Mouse (Mus musculus) liver, embryonic 14.5 days (tissue): ENCODE results near the gene Il17rb. TPM values are rescaled to one million over a fixed set of nuclear protein-coding genes. Genes with fewer than 3 reads are reported as not detected.

ENCODE experiments used
- ATAC-seq: fragments of 200-750 bp; cut with Nextera tagmentation; 2 replicates; pipeline ENCODE4 v1.8.0; 2017; ENCODE audit warnings: moderate number of reproducible peaks, mild to moderate bottlenecking, moderate library complexity; ENCODE audit not compliant: insufficient read depth
- DNase-seq, 3 experiments: peaks; one replicate each; pipeline ENCODE4 v3.0.0-alpha.2; 2012 to 2013; ENCODE audit warnings: low read depth in 3 of 3, low spot score in 3 of 3
- H3K27ac ChIP-seq: fragments of 300-500 bp; sonication (generic); 2 replicates; pipeline ENCODE4 v1.5.1; 2014; ENCODE audit warnings: moderate library complexity, mild to moderate bottlenecking, control low read depth, inconsistent platforms
- H3K27me3 ChIP-seq: fragments of 300-500 bp; sonication (generic); 2 replicates; pipeline ENCODE4 v1.6.1; 2014; ENCODE audit warnings: mild to moderate bottlenecking, low read length, moderate library complexity; ENCODE audit not compliant: control insufficient read depth, insufficient read depth
- H3K36me3 ChIP-seq: fragments of 300-500 bp; sonication (generic); replicated peaks from 2 replicates; pipeline ENCODE4 v1.6.1; 2014; ENCODE audit warnings: low read depth; ENCODE audit not compliant: control insufficient read depth, insufficient read depth
- H3K4me1 ChIP-seq, 2 experiments: fragments of 200-500 bp in 1 of 2; fragments of 300-500 bp in 1 of 2; sonication (generic) in 1 of 2; replicated peaks; 2 replicates each; pipeline ENCODE4 v1.6.1; 2012 to 2014; ENCODE audit warnings: antibody characterized with exemption in 1 of 2, inconsistent platforms in 1 of 2, low read length in 1 of 2; ENCODE audit not compliant: control insufficient read depth in 2 of 2, insufficient read depth in 2 of 2
- H3K4me2 ChIP-seq: fragments of 300-500 bp; sonication (generic); 2 replicates; pipeline ENCODE4 v1.6.1; 2014; ENCODE audit warnings: low read depth, mild to moderate bottlenecking, control low read depth, moderate library complexity
- H3K4me3 ChIP-seq, 2 experiments: fragments of 200-500 bp in 1 of 2; fragments of 300-500 bp in 1 of 2; sonication (generic) in 1 of 2; 2 replicates each; pipeline ENCODE4 v1.5.1; 2012 to 2014; ENCODE audit warnings: low read depth in 2 of 2, low read length in 2 of 2, mild to moderate bottlenecking in 2 of 2, control low read depth in 1 of 2, inconsistent platforms in 1 of 2, moderate library complexity in 1 of 2; ENCODE audit not compliant: insufficient read depth in 1 of 2
- H3K9ac ChIP-seq: fragments of 300-500 bp; sonication (generic); replicated peaks from 2 replicates; pipeline ENCODE4 v1.6.1; 2014; ENCODE audit warnings: mild to moderate bottlenecking, control low read depth, moderate library complexity
- H3K9me3 ChIP-seq: fragments of 300-500 bp; sonication (generic); 2 replicates; pipeline ENCODE4 v1.6.1; 2016; ENCODE audit warnings: low read length, mixed read lengths; ENCODE audit not compliant: control insufficient read depth
- CTCF ChIP-seq: IDR thresholded peaks from 2 replicates; pipeline ENCODE4 v1.5.1; 2016; ENCODE audit warnings: antibody characterized with exemption, low read depth, control low read depth
- EP300 ChIP-seq: IDR thresholded peaks from 2 replicates; pipeline ENCODE4 v1.6.1; 2016; ENCODE audit warnings: antibody characterized with exemption, low read depth
- WGBS: fragments of 180-500 bp; shearing (Covaris S2); extraction: QIAGEN DNeasy Blood & Tissue Kit; methylation state at CpG from one replicate; pipeline ENCODE4 v1.1.7; 2014; ENCODE audit not compliant: insufficient replicate concordance; 5-methylcytosine and 5-hydroxymethylcytosine counted together
- polyA plus RNA-seq, 2 experiments: library from polyadenylated mRNA; depleted of rRNA in 1 of 2; stranded (reverse) in 1 of 2; unstranded in 1 of 2; fragments of >200 nt; fragmentation: Nextera tagmentation in 1 of 2; extraction: Ambion mirVana in 1 of 2; gene quantifications; 2 replicates each; pipeline versions ENCODE4 v1.2.1 to v1.2.3; 2012 to 2014

Il17rb gene
- polyA plus RNA-seq, 2 experiments: 1.3 to 1.8 TPM

DNA sequence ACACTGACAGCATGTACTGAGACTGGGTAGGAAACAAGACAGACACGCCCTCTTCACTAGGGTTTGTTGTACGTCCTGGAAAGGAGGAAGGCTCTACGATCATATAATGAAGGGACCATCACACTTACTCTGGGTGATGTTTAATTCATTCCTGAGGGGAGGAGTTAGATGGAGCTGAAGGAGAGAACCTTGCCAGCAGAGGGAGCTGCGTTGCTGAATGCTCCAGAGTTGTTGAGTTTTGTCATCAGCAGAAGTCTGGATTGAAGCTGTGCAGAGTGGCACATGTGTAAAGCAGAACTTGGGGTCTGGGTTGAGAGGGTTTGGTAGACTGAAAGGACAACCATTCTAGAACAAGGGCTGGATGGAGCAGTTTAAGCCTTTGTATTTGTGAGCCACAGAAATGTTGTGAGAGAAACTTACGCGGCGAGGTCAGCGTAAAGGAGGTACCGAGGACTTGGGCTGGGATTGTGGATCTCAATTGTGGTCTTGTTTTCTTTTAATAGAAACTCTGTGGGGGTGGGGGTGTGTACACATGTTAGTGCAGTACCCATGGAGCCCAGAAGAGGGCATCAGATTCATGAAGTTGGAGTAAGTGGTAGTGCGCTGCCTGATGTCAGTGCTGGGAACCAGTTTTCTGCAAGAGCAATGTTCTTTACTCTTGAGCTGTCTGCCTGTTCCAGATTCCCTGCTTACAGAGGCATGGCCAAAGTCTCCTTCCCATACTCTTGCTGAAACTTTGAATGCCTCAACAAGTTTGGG is 28.1 kb downstream of the Il17rb start:
- H3K36me3 ChIP-seq: peaks cover 23% of the 10 kb centered on the region
- H3K27me3 ChIP-seq: no peaks in the 10 kb centered on the region
- no peak overlapping the region for H3K4me2 ChIP-seq
- 89% methylated on average over 10 of the region's 10 CpGs for WGBS
- no peak overlapping the region for H3K9ac ChIP-seq
- no peak overlapping the region for H3K4me3 ChIP-seq
- no peak for TF ChIP-seq EP300
- peak; percentile 61 for TF ChIP-seq CTCF
- no peak overlapping the region for H3K27ac ChIP-seq
- ATAC-seq: no peak
- H3K9me3 ChIP-seq: no peaks in the 10 kb centered on the region
- H3K4me1 ChIP-seq: peaks cover 0 to 10% of the 10 kb centered on the region in 2 experiments; a peak in 2 of 4 replicates
- DNase-seq: no peak

DNA sequence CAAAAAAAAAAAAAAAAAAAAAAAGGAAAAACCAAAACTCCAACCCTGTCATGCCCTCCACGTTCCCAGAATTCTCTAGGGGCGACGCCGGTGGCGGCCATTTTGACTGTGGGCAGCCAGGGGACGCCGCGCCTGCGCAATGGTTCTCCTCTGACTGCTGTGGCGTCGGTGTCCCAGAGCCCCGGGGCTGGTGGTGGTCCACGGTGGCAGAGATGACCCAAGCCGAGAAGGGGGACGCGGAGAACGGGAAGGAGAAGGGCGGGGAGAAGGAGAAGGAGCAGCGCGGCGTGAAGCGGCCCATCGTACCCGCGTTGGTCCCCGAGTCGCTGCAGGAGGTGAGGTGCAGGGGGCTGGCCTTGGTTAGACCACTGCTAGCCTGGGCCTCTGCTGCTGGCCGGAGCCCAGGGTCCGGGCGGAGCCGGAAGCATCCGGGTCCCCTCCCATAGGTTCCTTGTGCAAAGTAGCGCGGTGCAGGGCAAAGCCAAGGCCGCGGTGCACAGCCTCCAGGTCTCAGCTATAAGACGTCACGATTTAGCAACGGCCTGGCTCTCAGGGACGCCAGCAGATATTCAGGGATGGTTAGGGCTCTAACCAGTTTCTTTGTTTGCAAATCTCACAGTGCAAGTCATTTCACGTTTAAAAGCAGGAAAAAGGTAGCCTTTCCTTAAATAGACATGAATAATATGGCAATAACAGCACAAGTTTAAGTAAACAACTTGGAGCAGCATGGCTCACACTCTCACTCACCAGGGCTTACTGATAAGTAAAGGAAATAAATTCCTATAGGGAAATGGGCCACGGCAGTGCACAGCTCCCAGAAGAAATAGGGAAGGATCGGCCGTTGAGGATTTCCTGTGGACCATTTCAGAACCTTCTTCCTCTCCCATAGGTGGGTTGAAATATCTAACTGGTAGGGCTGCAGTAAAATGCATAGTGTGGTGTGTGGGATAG is 30.2 kb downstream of the Il17rb start, which contains the start of gene Actr8:
Actr8 (plus strand) TSS at position 84 of the 951 bp plus-strand sequence.
- Histone ChIP-seq H3K36me3 (peaks cover 15% of the 10 kb centered on the region), H3K4me1 (peaks cover 0 to 10% of the 10 kb centered on the region in 2 experiments; a peak in 2 of 4 replicates)
- peak; percentile 63 to 70 (median 66) for DNase-seq

DNA sequence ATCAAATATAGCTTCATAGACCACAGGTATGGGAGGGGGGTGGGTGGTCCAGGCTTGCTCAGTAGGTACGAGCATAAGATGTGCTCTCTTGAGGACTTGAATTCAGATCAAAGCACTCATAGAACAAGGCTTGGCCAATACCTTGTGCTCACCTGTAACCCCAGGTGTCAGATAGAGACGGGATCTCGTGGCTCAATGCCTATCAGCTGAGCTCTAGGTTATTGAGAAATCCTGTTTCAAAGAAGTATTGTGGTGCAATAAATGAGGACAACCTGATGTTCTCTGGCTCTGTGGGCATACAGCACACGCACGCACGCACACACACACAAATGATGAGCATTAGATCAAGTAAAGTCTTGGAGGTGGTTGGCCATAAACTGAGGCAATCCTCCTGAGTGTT is 31.8 kb downstream of the Il17rb start:
- H3K9me3 ChIP-seq: no peaks in the 10 kb centered on the region
- no peak for TF ChIP-seq EP300
- TF ChIP-seq CTCF: no peak
- no peak overlapping the region for H3K4me3 ChIP-seq
- no peaks in the 10 kb centered on the region for H3K27me3 ChIP-seq
- WGBS: 77% methylated on average over 6 of the region's 6 CpGs
- ATAC-seq: no peak
- DNase-seq: no peak
- peaks cover 0 to 10% of the 10 kb centered on the region in 2 experiments; a peak in 2 of 4 replicates for H3K4me1 ChIP-seq
- no peak overlapping the region for H3K9ac ChIP-seq
- no peak overlapping the region for H3K27ac ChIP-seq
- peaks cover 19% of the 10 kb centered on the region for H3K36me3 ChIP-seq
- no peak overlapping the region for H3K4me2 ChIP-seq

More for the DNA sequence above, 30.2 kb downstream of the Il17rb start, which contains the start of gene Actr8:
- peak within 1 kb of the TSS; percentile 86 for H3K9ac ChIP-seq
- TF ChIP-seq CTCF (no peak), EP300 (no peak)
- no peaks in the 10 kb centered on the region for H3K9me3 ChIP-seq
- peak within 1 kb of the TSS; percentile 6 for H3K27ac ChIP-seq
- no peaks in the 10 kb centered on the region for H3K27me3 ChIP-seq
- under 1% methylated on average over 44 of the region's 44 CpGs for WGBS
- H3K4me2 ChIP-seq: peak within 1 kb of the TSS; percentile 77
- ATAC-seq: peak; percentile 94
- peak within 1 kb of the TSS; percentile 69 to 98 for H3K4me3 ChIP-seq

DNA sequence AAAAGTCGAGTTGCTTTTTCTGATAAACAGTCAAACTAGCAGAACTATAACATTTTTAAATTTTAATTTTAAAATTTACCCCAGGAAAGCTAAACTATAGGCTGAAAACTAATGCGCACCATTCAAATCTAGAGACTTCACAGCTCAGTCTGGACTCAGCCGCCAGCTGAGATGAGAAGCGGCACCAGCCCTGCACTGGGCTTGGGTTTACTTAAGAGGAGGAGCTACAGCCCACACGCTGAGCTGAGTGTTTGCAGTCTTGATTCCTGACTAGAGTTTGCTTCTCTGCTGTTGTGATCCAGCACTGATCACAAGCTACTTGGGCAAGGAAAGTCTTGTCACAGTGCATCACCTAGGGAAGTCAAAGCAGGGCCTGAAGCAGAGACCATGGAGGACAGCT is 36.7 kb downstream of the Il17rb start:
- DNase-seq (no peak), ATAC-seq (no peak)
- Histone ChIP-seq H3K4me1 (peaks cover 12 to 17% of the 10 kb centered on the region in 2 experiments), H3K4me3 (no peak overlapping the region), H3K9me3 (no peaks in the 10 kb centered on the region), H3K4me2 (no peak overlapping the region), H3K36me3 (peaks cover 33% of the 10 kb centered on the region), H3K9ac (no peak overlapping the region), H3K27me3 (no peaks in the 10 kb centered on the region), H3K27ac (no peak overlapping the region)
- WGBS: 77% methylated on average over 5 of the region's 5 CpGs
- no peak for TF ChIP-seq CTCF
- TF ChIP-seq EP300: no peak
